Mouse (Mus musculus) liver, adult 2 months (tissue): Measurements from ENCODE around the gene Msx3. TPM values are rescaled to one million over a fixed set of nuclear protein-coding genes. Genes with fewer than 3 reads are reported as not detected.

Experiments used
- DNase-seq: peaks from one replicate; pipeline ENCODE4 v3.0.0-alpha.2; 2011; ENCODE audit warnings: low read depth, low spot score; ENCODE audit errors: extremely low read depth
- H3K27ac ChIP-seq: fragments of 200-500 bp; replicated peaks from 2 replicates; pipeline ENCODE4 v1.5.1; 2012; ENCODE audit warnings: low read depth, mild to moderate bottlenecking, control low read depth, inconsistent platforms, low read length; ENCODE audit not compliant: insufficient read depth
- H3K27me3 ChIP-seq: fragments of 200-500 bp; 2 replicates; pipeline ENCODE4 v1.6.1; 2012; ENCODE audit warnings: mild to moderate bottlenecking, moderate library complexity, low read length, inconsistent platforms; ENCODE audit not compliant: control insufficient read depth, insufficient read depth
- H3K36me3 ChIP-seq: fragments of 200-500 bp; 2 replicates; pipeline ENCODE4 v1.6.1; 2012; ENCODE audit warnings: low read length, inconsistent platforms; ENCODE audit not compliant: control insufficient read depth, insufficient read depth
- H3K4me1 ChIP-seq: fragments of 200-500 bp; 2 replicates; pipeline ENCODE4 v1.6.1; 2011; ENCODE audit warnings: low read length; ENCODE audit not compliant: control insufficient read depth, insufficient read depth
- H3K4me3 ChIP-seq: fragments of 200-500 bp; 2 replicates; pipeline ENCODE4 v1.5.1; 2011; ENCODE audit warnings: low read depth, mild to moderate bottlenecking, control low read depth, low read length, moderate library complexity; ENCODE audit not compliant: insufficient read depth
- H3K79me2 ChIP-seq: fragments of 200-500 bp; 2 replicates; pipeline ENCODE4 v1.6.1; 2012; ENCODE audit warnings: inconsistent platforms, mild to moderate bottlenecking, low read length, moderate library complexity; ENCODE audit not compliant: control insufficient read depth, insufficient read depth
- H3K9ac ChIP-seq: fragments of 200-500 bp; 2 replicates; pipeline ENCODE4 v1.6.1; 2012; ENCODE audit warnings: low read depth, mild to moderate bottlenecking, control low read depth, inconsistent platforms, low read length
- CTCF ChIP-seq: fragments of 200-500 bp; IDR thresholded peaks from 2 replicates; pipeline ENCODE4 v1.5.1; 2011; ENCODE audit warnings: low read depth, low read length, control low read depth
- POLR2A ChIP-seq: fragments of 200-500 bp; IDR thresholded peaks from 2 replicates; pipeline ENCODE4 v1.6.1; 2011; ENCODE audit warnings: low read length, control low read depth; ENCODE audit not compliant: insufficient read depth; ENCODE audit errors: extremely low read depth
- WGBS: fragments of 180-500 bp; shearing (Covaris S2); methylation state at CpG from one replicate; pipeline ENCODE4 v1.1.7; 2018; 5-methylcytosine and 5-hydroxymethylcytosine counted together
- polyA plus RNA-seq: library from polyadenylated mRNA; depleted of rRNA; stranded (reverse); fragments of >200 nt; gene quantifications from 2 replicates; pipeline ENCODE4 v1.2.3, GENCODE M21; 2012
- total RNA-seq: library from RNA; depleted of rRNA; stranded (reverse); fragments of >200 nt; gene quantifications from 2 replicates; pipeline ENCODE4 v1.2.3, GENCODE M21; 2014

The Msx3 gene
- total and polyA plus RNA-seq, 2 experiments: not detected

- Histone ChIP-seq H3K36me3 (no peaks in the 10 kb centered on the region), H3K9ac (no peak within 1 kb of the TSS), H3K4me3 (no peak within 1 kb of the TSS), H3K27ac (no peak within 1 kb of the TSS), H3K4me1 (0 out of 2 replicates have a peak, but pooled peaks cover 2% of the 10 kb centered on the region), H3K79me2 (no peaks in the 10 kb centered on the region), H3K27me3 (no peaks in the 10 kb centered on the region)
- WGBS: 88% methylated on average over 5 of the region's 5 CpGs
- TF ChIP-seq CTCF (no peak), POLR2A (no peak)
- DNase-seq: no peak
Observed at GRCm38 (mm10) chr7:140092924-140093528, 44.1 kb upstream of the Msx3 start, which contains the start of gene Prap1. Gene Prap1, plus strand, starts transcription at chr7:140093395.

- DNase-seq: no peak
- 85% methylated on average over 10 of the region's 10 CpGs for WGBS
Observed at GRCm38 (mm10) chr7:140090601-140091000, 41.7 kb upstream of the Msx3 start.

GRCm38 (mm10) chr7:140082242-140082678, 33.4 kb upstream of the Msx3 start, which contains the start of gene Caly:
Gene Caly, minus strand, starts transcription at chr7:140082548.
- Histone ChIP-seq H3K36me3 (no peaks in the 10 kb centered on the region), H3K27ac (no peak within 1 kb of the TSS), H3K9ac (no peak within 1 kb of the TSS), H3K79me2 (no peaks in the 10 kb centered on the region), H3K4me3 (no peak within 1 kb of the TSS), H3K27me3 (peaks cover 10% of the 10 kb centered on the region), H3K4me1 (no peaks in the 10 kb centered on the region)
- 0 out of 2 replicates have a peak, but pooled peaks have one; percentile 20 for TF ChIP-seq CTCF
- TF ChIP-seq POLR2A: no peak
- no peak for DNase-seq
- WGBS: 17% methylated on average over 18 of the region's 18 CpGs

More at GRCm38 (mm10) chr7:140090601-140091000, 41.7 kb upstream of the Msx3 start:
- Histone ChIP-seq H3K79me2 (no peaks in the 10 kb centered on the region), H3K36me3 (no peaks in the 10 kb centered on the region), H3K4me1 (no peaks in the 10 kb centered on the region), H3K9ac (no peak overlapping the region), H3K27me3 (no peaks in the 10 kb centered on the region), H3K4me3 (no peak overlapping the region), H3K27ac (no peak overlapping the region)
- no peak for TF ChIP-seq CTCF
- no peak for TF ChIP-seq POLR2A

GRCm38 (mm10) chr7:140081408-140082241, 32.7 kb upstream of the Msx3 start:
- Histone ChIP-seq H3K27me3 (peaks cover 10% of the 10 kb centered on the region), H3K79me2 (no peaks in the 10 kb centered on the region), H3K27ac (no peak overlapping the region), H3K9ac (no peak overlapping the region), H3K4me1 (no peaks in the 10 kb centered on the region), H3K36me3 (no peaks in the 10 kb centered on the region), H3K4me3 (no peak overlapping the region)
- TF ChIP-seq POLR2A (no peak), CTCF (no peak)
- 36% methylated on average over 20 of the region's 20 CpGs for WGBS
- DNase-seq: no peak

GRCm38 (mm10) chr7:140080503-140081156, 31.7 kb upstream of the Msx3 start:
- no peak for TF ChIP-seq CTCF
- no peak for TF ChIP-seq POLR2A
- no peak overlapping the region for H3K4me3 ChIP-seq
- no peak overlapping the region for H3K9ac ChIP-seq
- H3K79me2 ChIP-seq: no peaks in the 10 kb centered on the region
- peaks cover 10% of the 10 kb centered on the region for H3K27me3 ChIP-seq
- no peak overlapping the region for H3K27ac ChIP-seq
- DNase-seq: peak; percentile 59
- no peaks in the 10 kb centered on the region for H3K36me3 ChIP-seq
- 7% methylated on average over 24 of the region's 24 CpGs for WGBS
- H3K4me1 ChIP-seq: no peaks in the 10 kb centered on the region
